In the genomic region with DNA sequence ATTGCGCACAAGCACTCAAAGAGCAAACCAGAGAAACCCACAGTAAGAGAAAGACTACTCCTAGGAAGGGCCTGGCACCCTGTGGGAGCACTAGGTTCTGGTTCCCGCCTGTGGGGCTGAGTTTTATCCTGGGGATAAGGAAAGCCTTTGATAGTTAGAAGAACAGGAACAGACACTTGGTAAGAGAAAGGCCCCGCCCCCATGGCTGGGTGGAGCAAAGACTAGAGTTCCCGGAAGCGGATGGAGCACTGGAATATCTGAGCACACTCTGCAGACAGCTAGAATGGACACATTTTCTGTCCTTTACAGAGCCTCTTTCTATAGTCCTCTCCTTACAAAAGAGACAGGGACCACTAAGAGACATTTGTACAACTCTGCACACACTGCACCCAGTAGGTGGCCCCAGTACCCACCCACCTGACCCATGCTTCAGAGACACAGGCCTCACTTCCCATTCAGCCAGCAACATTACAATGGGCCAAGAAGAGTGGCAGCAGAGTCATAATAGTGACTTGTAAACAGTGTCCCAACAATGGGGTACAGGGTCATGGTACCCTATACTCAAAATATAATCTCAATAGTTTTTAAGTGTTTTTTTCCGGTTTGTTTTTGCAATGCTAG, we compare ENCODE assay signal across 9 mouse cellular contexts. TPM values are rescaled to one million over a fixed set of nuclear protein-coding genes. Genes with fewer than 3 reads are reported as not detected.
A peak's percentile ranks its signal among the peaks of the same experiment; 100 is the strongest.
DNase-seq lines count a peak whose midpoint lies in the region; ATAC-seq and TF ChIP-seq lines count a peak whose summit lies in the region.
"Had no signal": no experiment of that assay in that cellular context is flagged by ENCODE, and none has a peak within 500 bp of the region (broad histone marks: within the 10 kb centered on the region; RNA-seq: fewer than 3 reads in every experiment).

No protein-coding gene starts in this region.

- WGBS in embryonic facial prominence, embryonic 15.5 days = 62% methylated on average over 6 of the region's 6 CpGs
- WGBS in limb, embryonic 14.5 days = 77% methylated on average over 6 of the region's 6 CpGs
- WGBS in stomach, embryonic 15.5 days = 64% methylated on average over 6 of the region's 6 CpGs

- ATAC-seq in embryonic facial prominence, embryonic 15.5 days (ENCODE audit: insufficient number of reproducible peaks, low FRiP score, low TSS enrichment, low read depth) = no peak
- no peak for ATAC-seq in limb, embryonic 14.5 days (ENCODE audit: low FRiP score, low read depth)
- ATAC-seq in stomach, embryonic 15.5 days (ENCODE audit: insufficient read depth, low FRiP score, low read depth) = no peak

- DNase-seq in testis, postnatal 10 days (ENCODE audit: low spot score) = peak; percentile 71
- no peak for DNase-seq in testis, postnatal 14 days (ENCODE audit: low spot score)
- DNase-seq in limb, embryonic 14.5 days (ENCODE audit: low spot score) = no peak
- DNase-seq in B cell, adult 2 months = no peak
- DNase-seq in right cerebral cortex, postnatal 36 days (ENCODE audit: low spot score in 2 of 2) = no peak
- DNase-seq in thymus, postnatal 10 days (ENCODE audit: low spot score in 2 of 2) = no peak

- H3K36me3 ChIP-seq in embryonic facial prominence, embryonic 15.5 days = peaks cover 11% of the 10 kb centered on the region; the same call in 1 of the 2 replicates
- H3K36me3 ChIP-seq in limb, embryonic 14.5 days (ENCODE audit: control insufficient read depth, insufficient read depth, low read length) = 0 out of 2 replicates have a peak, but pooled peaks cover 8% of the 10 kb centered on the region
- no peaks in the 10 kb centered on the region for H3K36me3 ChIP-seq in stomach, embryonic 15.5 days

- no peaks in the 10 kb centered on the region for H3K9me3 ChIP-seq in embryonic facial prominence, embryonic 15.5 days (replicated peaks)
- no peaks in the 10 kb centered on the region for H3K9me3 ChIP-seq in limb, embryonic 14.5 days (ENCODE audit: control insufficient read depth, low read length)
- H3K9me3 ChIP-seq in stomach, embryonic 15.5 days = no peaks in the 10 kb centered on the region

- no peak overlapping the region for H3K4me2 ChIP-seq in embryonic facial prominence, embryonic 15.5 days (replicated peaks)
- no peak overlapping the region for H3K4me2 ChIP-seq in limb, embryonic 14.5 days (replicated peaks; ENCODE audit: low read depth, low read length, severe bottlenecking)
- peak overlapping the region; percentile 11; the same call in 1 of the 2 replicates for H3K4me2 ChIP-seq in stomach, embryonic 15.5 days

- H3K9ac ChIP-seq in embryonic facial prominence, embryonic 15.5 days = no peak overlapping the region
- H3K9ac ChIP-seq in limb, embryonic 14.5 days (ENCODE audit: low read depth, low read length, severe bottlenecking) = no peak overlapping the region
- H3K9ac ChIP-seq in stomach, embryonic 15.5 days = no peak overlapping the region

- H3K4me1 ChIP-seq in embryonic facial prominence, embryonic 15.5 days = peaks cover 67% of the 10 kb centered on the region
- peaks cover 31% of the 10 kb centered on the region for H3K4me1 ChIP-seq in limb, embryonic 14.5 days (ENCODE audit: control insufficient read depth, insufficient read depth, low read length)
- H3K4me1 ChIP-seq in stomach, embryonic 15.5 days = peaks cover 49% of the 10 kb centered on the region

- peak overlapping the region; percentile 9; the same call in 1 of the 2 replicates for H3K27ac ChIP-seq in embryonic facial prominence, embryonic 15.5 days (replicated peaks)
- H3K27ac ChIP-seq in limb, embryonic 14.5 days (replicated peaks; ENCODE audit: low read depth, low read length) = 0 out of 2 replicates have a peak overlapping the region, but pooled peaks have one; percentile 38
- peak overlapping the region; percentile 83 for H3K27ac ChIP-seq in stomach, embryonic 15.5 days
- H3K27ac ChIP-seq: left cerebral cortex, adult 2 months had no signal

- TF ChIP-seq POLR2A in limb, embryonic 14.5 days (IDR thresholded peaks at IDR 0.05; ENCODE audit: borderline replicate concordance, extremely low read depth, insufficient read depth, insufficient read length) = no peak

- no peaks in the 10 kb centered on the region for H3K27me3 ChIP-seq in embryonic facial prominence, embryonic 15.5 days
- H3K27me3 ChIP-seq in limb, embryonic 14.5 days (ENCODE audit: control insufficient read depth, insufficient read depth, low read length) = no peaks in the 10 kb centered on the region
- no peaks in the 10 kb centered on the region for H3K27me3 ChIP-seq in stomach, embryonic 15.5 days (replicated peaks)

- H3K4me3 ChIP-seq in embryonic facial prominence, embryonic 15.5 days (replicated peaks) = no peak overlapping the region
- H3K4me3 ChIP-seq in limb, embryonic 14.5 days (replicated peaks; ENCODE audit: low read length) = no peak overlapping the region
- H3K4me3 ChIP-seq in stomach, embryonic 15.5 days (replicated peaks) = no peak overlapping the region
- H3K4me3 ChIP-seq: left cerebral cortex, adult 2 months had no signal

RNA-seq across cellular contexts. Expression of a gene that starts 29.6 kb away (rescaled TPM):
- 321 and 328 TPM in 2 replicates for polyA plus RNA-seq in embryonic facial prominence, embryonic 15.5 days (2015; fragmentation: Nextera tagmentation; extraction: Ambion mirVana)
- 268 and 299 TPM in 2 replicates for polyA plus RNA-seq in limb, embryonic 14.5 days (2012; rRNA removed)
- 295 and 304 TPM in 2 replicates for polyA plus RNA-seq in limb, embryonic 14.5 days (2014; fragmentation: Nextera tagmentation; extraction: Ambion mirVana)
- 319 and 341 TPM in 2 replicates for polyA plus RNA-seq in stomach, embryonic 15.5 days (2015; fragmentation: Nextera tagmentation; extraction: Ambion mirVana)

RNA-seq across cellular contexts. Expression of a gene that starts 49.1 kb away (rescaled TPM):
- 403 and 405 TPM in 2 replicates for polyA plus RNA-seq in embryonic facial prominence, embryonic 15.5 days (2015; fragmentation: Nextera tagmentation; extraction: Ambion mirVana)
- polyA plus RNA-seq in limb, embryonic 14.5 days (2012; rRNA removed) = 473 and 518 TPM in 2 replicates
- polyA plus RNA-seq in limb, embryonic 14.5 days (2014; fragmentation: Nextera tagmentation; extraction: Ambion mirVana) = 450 TPM in 2 replicates
- polyA plus RNA-seq in stomach, embryonic 15.5 days (2015; fragmentation: Nextera tagmentation; extraction: Ambion mirVana) = 370 and 373 TPM in 2 replicates

RNA-seq across cellular contexts. Expression of a gene that starts 49.3 kb away (rescaled TPM):
- 7.5 and 7.7 TPM in 2 replicates for polyA plus RNA-seq in embryonic facial prominence, embryonic 15.5 days (2015; fragmentation: Nextera tagmentation; extraction: Ambion mirVana)
- polyA plus RNA-seq in limb, embryonic 14.5 days (2012; rRNA removed) = 9.3 and 9.5 TPM in 2 replicates
- 6.4 and 7.0 TPM in 2 replicates for polyA plus RNA-seq in limb, embryonic 14.5 days (2014; fragmentation: Nextera tagmentation; extraction: Ambion mirVana)
- polyA plus RNA-seq in stomach, embryonic 15.5 days (2015; fragmentation: Nextera tagmentation; extraction: Ambion mirVana) = 7.8 and 9.3 TPM in 2 replicates

RNA-seq across cellular contexts. Expression of a gene that starts 51.3 kb away (rescaled TPM):
- polyA plus RNA-seq in embryonic facial prominence, embryonic 15.5 days (2015; fragmentation: Nextera tagmentation; extraction: Ambion mirVana) = 1.1 and 1.4 TPM in 2 replicates
- 0.19 and 0.25 TPM in 2 replicates for polyA plus RNA-seq in limb, embryonic 14.5 days (2012; rRNA removed)
- 0.58 and 0.94 TPM in 2 replicates for polyA plus RNA-seq in limb, embryonic 14.5 days (2014; fragmentation: Nextera tagmentation; extraction: Ambion mirVana)
- 0.34 and 0.45 TPM in 2 replicates for polyA plus RNA-seq in stomach, embryonic 15.5 days (2015; fragmentation: Nextera tagmentation; extraction: Ambion mirVana)

Comparison
In these comparisons a context has a peak if more than half of its experiments do, and no peak if none do; other contexts are left out.
1. H3K27ac ChIP-seq: peak in every context shown above with its lines; median percentile 83 in stomach, embryonic 15.5 days; 38 in limb, embryonic 14.5 days; 9 in embryonic facial prominence, embryonic 15.5 days.